ENCODE assay signal across 8 mouse cellular contexts in the genomic region with DNA sequence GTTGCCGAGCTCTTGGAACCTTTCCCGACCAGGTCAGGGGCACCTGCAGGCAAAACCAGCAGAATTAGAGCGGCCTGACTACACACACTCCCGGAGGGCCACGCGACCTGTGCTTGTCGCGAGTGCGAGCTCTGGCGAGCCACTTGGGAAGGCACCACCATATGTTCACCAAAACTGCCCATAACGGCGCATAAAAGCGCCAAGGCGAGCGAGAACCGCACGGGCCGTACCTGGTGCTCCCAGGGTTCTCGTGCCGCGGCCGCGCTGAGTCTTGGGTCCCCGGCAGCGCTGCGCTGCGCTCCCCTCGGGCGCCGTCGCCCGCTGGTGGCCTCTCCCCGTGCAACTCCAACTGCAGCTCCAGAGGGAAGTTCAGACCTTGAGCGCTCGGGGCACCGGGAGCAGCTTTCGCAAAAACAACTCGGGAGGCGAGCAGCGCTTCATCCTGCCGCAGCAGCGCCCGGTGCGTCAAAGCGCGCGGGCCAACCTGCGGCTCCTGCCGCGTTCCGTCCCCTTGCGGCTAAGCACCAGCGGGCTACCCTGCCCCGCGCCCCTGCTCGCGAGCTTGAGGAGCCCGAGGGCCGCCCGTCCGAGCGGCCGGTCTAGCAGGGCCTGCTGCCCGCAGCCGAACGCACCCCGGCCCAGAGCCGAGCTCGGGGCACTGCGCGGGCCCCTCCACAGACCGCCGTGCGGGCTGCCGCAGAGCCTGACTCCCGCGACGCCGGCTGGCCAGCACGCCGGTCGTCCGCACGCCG. TPM values are rescaled to one million over a fixed set of nuclear protein-coding genes. Genes with fewer than 3 reads are reported as not detected.
A peak's percentile ranks its signal among the peaks of the same experiment; 100 is the strongest.
DNase-seq lines count a peak whose midpoint lies in the region; ATAC-seq and TF ChIP-seq lines count a peak whose summit lies in the region.

No protein-coding gene starts in this region.

- peak overlapping the region; percentile 77 for H3K9ac ChIP-seq in heart, embryonic 11.5 days (ENCODE audit: low read depth, low read length)
- H3K9ac ChIP-seq in lung, embryonic 16.5 days (ENCODE audit: low read length) = peak overlapping the region; percentile 80

- ATAC-seq in CD4-positive, CD25-positive, alpha-beta regulatory T cell, adult 4 months = peak; percentile 31
- peak; percentile 70 for ATAC-seq in heart, embryonic 11.5 days (replicated peaks; ENCODE audit: insufficient number of reproducible peaks, low FRiP score, low TSS enrichment)
- peak; percentile 84 for ATAC-seq in lung, embryonic 16.5 days (ENCODE audit: low read depth)
- ATAC-seq in monocyte, adult 5-6 weeks (replicated peaks; ENCODE audit: insufficient number of reproducible peaks, low FRiP score, low TSS enrichment, poor library complexity, severe bottlenecking) = no peak

- peak; percentile 15 for DNase-seq in T-cell, adult 2 months (ENCODE audit: low spot score)
- peak; percentile 75 for DNase-seq in kidney, postnatal 10 days
- DNase-seq in ovary, postnatal 36 days (ENCODE audit: low spot score) = peak; percentile 72

- no peaks in the 10 kb centered on the region for H3K9me3 ChIP-seq in heart, embryonic 11.5 days (replicated peaks; ENCODE audit: control insufficient read depth, low read length)
- H3K9me3 ChIP-seq in lung, embryonic 16.5 days (ENCODE audit: control insufficient read depth, low read length) = no peaks in the 10 kb centered on the region

- H3K36me3 ChIP-seq in heart, embryonic 11.5 days (ENCODE audit: control insufficient read depth, insufficient read depth, low read length) = no peaks in the 10 kb centered on the region
- H3K36me3 ChIP-seq in lung, embryonic 16.5 days (ENCODE audit: control insufficient read depth, insufficient read depth, low read length) = no peaks in the 10 kb centered on the region

- peak overlapping the region; percentile 100 for H3K4me2 ChIP-seq in heart, embryonic 11.5 days
- H3K4me2 ChIP-seq in lung, embryonic 16.5 days (ENCODE audit: low read depth, low read length) = peak overlapping the region; percentile 97

- TF ChIP-seq CTCF in cortical plate, adult 2 months (IDR thresholded peaks at IDR 0.05; ENCODE audit: extremely low read depth, insufficient read depth, low read length) = no peak

- H3K27ac ChIP-seq in cortical plate, adult 2 months (ENCODE audit: insufficient read depth, low read length) = peak overlapping the region; percentile 96
- H3K27ac ChIP-seq in heart, embryonic 11.5 days (ENCODE audit: low read depth, low read length) = no peak overlapping the region; the same call in 1 of the 2 replicates
- H3K27ac ChIP-seq in lung, embryonic 16.5 days (ENCODE audit: low read length) = peak overlapping the region; percentile 50

- peaks cover 3% of the 10 kb centered on the region for H3K4me1 ChIP-seq in cortical plate, adult 2 months (ENCODE audit: control insufficient read depth, insufficient read depth, low read length)
- H3K4me1 ChIP-seq in heart, embryonic 11.5 days (ENCODE audit: control insufficient read depth, insufficient read depth, low read length) = no peaks in the 10 kb centered on the region; the same call in 1 of the 2 replicates
- H3K4me1 ChIP-seq in lung, embryonic 16.5 days (replicated peaks; ENCODE audit: control insufficient read depth, insufficient read depth, low read length) = peaks cover 22% of the 10 kb centered on the region

- H3K27me3 ChIP-seq in heart, embryonic 11.5 days (ENCODE audit: control insufficient read depth, insufficient read depth, low read length) = peaks cover 46% of the 10 kb centered on the region
- peaks cover 3% of the 10 kb centered on the region for H3K27me3 ChIP-seq in lung, embryonic 16.5 days (ENCODE audit: control insufficient read depth, insufficient read depth, low read depth, low read length)

- no peak for TF ChIP-seq POLR2A in cortical plate, adult 2 months (IDR thresholded peaks at IDR 0.05; ENCODE audit: extremely low read depth, insufficient read depth, low read length)

- under 1% methylated on average over 73 of the region's 85 CpGs for WGBS in heart, embryonic 11.5 days (ENCODE audit: insufficient replicate concordance)
- under 1% methylated on average over 85 of the region's 85 CpGs for WGBS in lung, embryonic 16.5 days

- H3K4me3 ChIP-seq in cortical plate, adult 2 months (ENCODE audit: insufficient read depth, low read length) = peak overlapping the region; percentile 77
- H3K4me3 ChIP-seq in heart, embryonic 11.5 days (ENCODE audit: low read depth, low read length) = peak overlapping the region; percentile 74
- peak overlapping the region; percentile 82 for H3K4me3 ChIP-seq in lung, embryonic 16.5 days (ENCODE audit: low read length)

RNA-seq across cellular contexts. Expression of a gene that starts 0.6 kb away (rescaled TPM):
- under 1 TPM; 0.52 to 0.70 TPM for polyA plus RNA-seq in CD4-positive, CD25-positive, alpha-beta regulatory T cell, adult 4 months (2017; shearing (Covaris generic))
- 29.7 and 33.1 TPM in 2 replicates for polyA plus RNA-seq in cortical plate, adult 2 months (2012; rRNA removed)
- 0.99 and 1.2 TPM in 2 replicates for polyA plus RNA-seq in heart, embryonic 11.5 days (2014; fragmentation: Nextera tagmentation; extraction: Ambion mirVana)
- polyA plus RNA-seq in lung, embryonic 16.5 days (2015; fragmentation: Nextera tagmentation; extraction: Ambion mirVana) = 1.4 and 1.5 TPM in 2 replicates
- 2.7 to 3.6 TPM (median 2.8 TPM) in 3 replicates for total RNA-seq in monocyte, adult 5-6 weeks (2017)

Comparison
In these comparisons a context has a peak if more than half of its experiments do, and no peak if none do; other contexts are left out.
1. DNase-seq: peak in every context shown above with its lines; median percentile 75 in kidney, postnatal 10 days; 72 in ovary, postnatal 36 days; 15 in T-cell, adult 2 months.
2. RNA of a gene that starts 0.6 kb away (polyA plus RNA-seq): 29.7 to 33.1 TPM in cortical plate, adult 2 months; 1.4 to 1.5 TPM in lung, embryonic 16.5 days, 0.99 to 1.2 TPM in heart, embryonic 11.5 days and 0.52 to 0.70 TPM in CD4-positive, CD25-positive, alpha-beta regulatory T cell, adult 4 months; every median in the first group is over 10 times any median in the second.
3. Peak in every context shown above with its lines, with median percentiles within 50 percentile points of each other: H3K4me3 ChIP-seq.